Mouse (Mus musculus) midbrain, embryonic 12.5 days (tissue): ENCODE results near the gene Axdnd1. TPM values are rescaled to one million over a fixed set of nuclear protein-coding genes. Genes with fewer than 3 reads are reported as not detected.

ENCODE experiments used
- ATAC-seq: fragments of 200-750 bp; cut with Nextera tagmentation; 2 replicates; pipeline ENCODE4 v1.8.0; 2017; ENCODE audit warnings: low read depth, moderate TSS enrichment, moderate library complexity; ENCODE audit not compliant: low FRiP score
- H3K27ac ChIP-seq: fragments of 300-500 bp; sonication (generic); replicated peaks from 2 replicates; pipeline ENCODE4 v1.5.1; 2016; ENCODE audit warnings: mild to moderate bottlenecking
- H3K27me3 ChIP-seq: fragments of 300-500 bp; sonication (generic); 2 replicates; pipeline ENCODE4 v1.6.1; 2016; ENCODE audit warnings: mild to moderate bottlenecking
- H3K36me3 ChIP-seq: fragments of 300-500 bp; sonication (generic); 2 replicates; pipeline ENCODE4 v1.6.1; 2016
- H3K4me1 ChIP-seq: fragments of 300-500 bp; sonication (generic); 2 replicates; pipeline ENCODE4 v1.6.1; 2016
- H3K4me2 ChIP-seq: fragments of 300-500 bp; sonication (generic); replicated peaks from 2 replicates; pipeline ENCODE4 v1.6.1; 2016; ENCODE audit warnings: mild to moderate bottlenecking, moderate library complexity
- H3K4me3 ChIP-seq: fragments of 300-500 bp; sonication (generic); 2 replicates; pipeline ENCODE4 v1.5.1; 2016; ENCODE audit warnings: mild to moderate bottlenecking
- H3K9ac ChIP-seq: fragments of 300-500 bp; sonication (generic); replicated peaks from 2 replicates; pipeline ENCODE4 v1.6.1; 2016; ENCODE audit warnings: mild to moderate bottlenecking, moderate library complexity
- H3K9me3 ChIP-seq: fragments of 300-500 bp; sonication (generic); 2 replicates; pipeline ENCODE4 v1.6.1; 2016; ENCODE audit warnings: mild to moderate bottlenecking
- WGBS: fragments of 180-500 bp; shearing (Covaris S2); methylation state at CpG from one replicate; pipeline ENCODE4 v1.1.7; 2016; 5-methylcytosine and 5-hydroxymethylcytosine counted together
- polyA plus RNA-seq: library from polyadenylated mRNA; unstranded; fragments of >200 nt; fragmentation: Nextera tagmentation; extraction: Ambion mirVana; gene quantifications from 2 replicates; pipeline ENCODE4 v1.2.1, GENCODE M21; 2016

Gene Axdnd1
- polyA plus RNA-seq, 1 experiment from 2014 or later, result not detected

GRCm38 (mm10) chr1:156455005-156455758 is 34.2 kb upstream of the Axdnd1 start:
- ATAC-seq, result no peak

DNA sequence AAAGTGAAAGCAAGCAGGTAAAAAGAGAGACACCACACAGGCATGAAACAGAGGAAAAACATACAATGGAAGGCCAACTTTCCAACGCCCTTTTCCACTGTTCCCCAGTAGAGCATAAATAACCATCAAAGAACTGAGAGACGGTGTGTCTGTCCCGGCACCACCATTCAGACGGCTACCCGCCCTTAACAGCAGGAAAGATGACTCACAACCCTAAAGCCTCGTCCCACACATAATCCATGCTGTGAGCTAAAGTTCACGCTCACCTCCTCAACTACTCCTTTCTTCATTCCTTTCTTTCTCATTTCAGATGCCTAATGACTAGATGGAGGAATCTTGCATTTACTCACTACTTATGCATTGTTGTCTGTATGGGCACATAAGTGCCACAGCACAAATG is 33.4 kb upstream of the Axdnd1 start:
- H3K27ac ChIP-seq, result no peak overlapping the region
- no peak overlapping the region for H3K4me3 ChIP-seq
- peaks cover 2% of the 10 kb centered on the region; the same call in 1 of the 2 replicates for H3K4me1 ChIP-seq
- no peak overlapping the region for H3K4me2 ChIP-seq
- peaks cover 7% of the 10 kb centered on the region for H3K36me3 ChIP-seq
- no peaks in the 10 kb centered on the region for H3K27me3 ChIP-seq
- WGBS, result 71% methylated on average over 7 of the region's 7 CpGs
- ATAC-seq, result no peak
- H3K9me3 ChIP-seq, result no peaks in the 10 kb centered on the region
- no peak overlapping the region for H3K9ac ChIP-seq

More at GRCm38 (mm10) chr1:156455005-156455758, 34.2 kb upstream of the Axdnd1 start:
- H3K4me3 ChIP-seq, result no peak overlapping the region
- peaks cover 7% of the 10 kb centered on the region for H3K36me3 ChIP-seq
- no peaks in the 10 kb centered on the region for H3K27me3 ChIP-seq
- H3K4me1 ChIP-seq, result 0 out of 2 replicates have a peak, but pooled peaks cover 2% of the 10 kb centered on the region
- no peak overlapping the region for H3K4me2 ChIP-seq
- WGBS, result 92% methylated on average over 2 of the region's 2 CpGs
- H3K27ac ChIP-seq, result no peak overlapping the region
- H3K9me3 ChIP-seq, result no peaks in the 10 kb centered on the region
- no peak overlapping the region for H3K9ac ChIP-seq

DNA sequence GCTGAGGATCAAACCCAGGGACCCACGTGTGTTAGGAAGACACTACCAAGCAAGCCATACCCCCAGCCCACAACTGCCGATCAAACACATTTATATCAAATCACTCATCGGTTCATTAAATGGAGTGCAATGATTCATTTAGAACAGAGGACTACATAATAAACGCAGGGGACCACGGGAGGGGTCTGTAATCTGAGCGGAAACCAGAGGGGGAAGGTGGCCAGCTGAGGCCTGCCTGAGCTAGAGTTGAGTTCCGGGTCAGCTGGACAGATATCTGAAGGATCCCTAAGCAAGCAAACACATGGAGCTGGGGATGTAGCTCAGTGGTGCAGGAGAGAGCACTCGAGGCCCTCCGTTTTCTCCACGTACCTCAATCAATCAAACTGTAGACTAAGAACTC is 32.9 kb upstream of the Axdnd1 start:
- Histone ChIP-seq H3K9me3 (no peaks in the 10 kb centered on the region), H3K36me3 (peaks cover 7% of the 10 kb centered on the region), H3K4me2 (no peak overlapping the region), H3K4me3 (no peak overlapping the region), H3K27me3 (no peaks in the 10 kb centered on the region), H3K9ac (no peak overlapping the region), H3K27ac (no peak overlapping the region), H3K4me1 (peaks cover 2% of the 10 kb centered on the region; the same call in 1 of the 2 replicates)
- no peak for ATAC-seq
- WGBS, result 91% methylated on average over 10 of the region's 10 CpGs

- no peaks in the 10 kb centered on the region for H3K9me3 ChIP-seq
- no peaks in the 10 kb centered on the region for H3K27me3 ChIP-seq
- H3K4me1 ChIP-seq, result peaks cover 2% of the 10 kb centered on the region; the same call in 1 of the 2 replicates
- no peak overlapping the region for H3K4me3 ChIP-seq
- peaks cover 9% of the 10 kb centered on the region; the same call in 1 of the 2 replicates for H3K36me3 ChIP-seq
- no peak for ATAC-seq
- H3K27ac ChIP-seq, result no peak overlapping the region
- no peak overlapping the region for H3K4me2 ChIP-seq
- H3K9ac ChIP-seq, result no peak overlapping the region
- WGBS, result 41% methylated on average over 4 of the region's 4 CpGs
Observed at GRCm38 (mm10) chr1:156450478-156450877, 29.5 kb upstream of the Axdnd1 start.

DNA sequence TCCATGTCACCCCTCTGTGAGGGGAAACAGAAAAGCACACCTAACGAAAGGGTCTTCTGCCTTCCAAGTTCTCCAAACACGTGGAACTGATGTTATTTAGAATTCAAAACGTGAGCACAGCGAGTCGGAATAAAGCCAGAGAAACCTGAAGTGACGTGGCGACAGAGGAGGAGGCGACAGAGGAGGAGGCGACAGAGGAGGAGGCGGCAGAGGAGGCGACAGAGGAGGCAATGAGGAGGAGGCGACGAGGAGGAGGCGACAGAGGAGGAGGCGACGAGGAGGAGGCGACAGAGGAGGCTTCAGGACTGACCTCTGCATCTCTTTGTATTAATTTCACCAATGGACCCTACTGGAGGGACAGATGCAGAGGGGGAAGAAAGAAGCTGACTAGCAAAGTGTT is 28.7 kb upstream of the Axdnd1 start:
- no peak for ATAC-seq
- H3K27me3 ChIP-seq, result no peaks in the 10 kb centered on the region
- no peaks in the 10 kb centered on the region for H3K9me3 ChIP-seq
- H3K4me1 ChIP-seq, result peaks cover 2% of the 10 kb centered on the region; the same call in 1 of the 2 replicates
- H3K36me3 ChIP-seq, result 0 out of 2 replicates have a peak, but pooled peaks cover 5% of the 10 kb centered on the region
- WGBS, result 76% methylated on average over 17 of the region's 17 CpGs
- H3K4me3 ChIP-seq, result no peak overlapping the region
- H3K4me2 ChIP-seq, result no peak overlapping the region
- no peak overlapping the region for H3K27ac ChIP-seq
- no peak overlapping the region for H3K9ac ChIP-seq

GRCm38 (mm10) chr1:156449089-156449488 is 28.1 kb upstream of the Axdnd1 start:
- peaks cover 2% of the 10 kb centered on the region; the same call in 1 of the 2 replicates for H3K4me1 ChIP-seq
- no peak overlapping the region for H3K4me2 ChIP-seq
- H3K9me3 ChIP-seq, result no peaks in the 10 kb centered on the region
- 0 out of 2 replicates have a peak, but pooled peaks cover 5% of the 10 kb centered on the region for H3K36me3 ChIP-seq
- no peak overlapping the region for H3K9ac ChIP-seq
- 85% methylated on average over 7 of the region's 7 CpGs for WGBS
- no peaks in the 10 kb centered on the region for H3K27me3 ChIP-seq
- H3K27ac ChIP-seq, result no peak overlapping the region
- H3K4me3 ChIP-seq, result no peak overlapping the region
- no peak for ATAC-seq

- WGBS, result 95% methylated on average over 1 of the region's 1 CpGs
- ATAC-seq, result no peak
- H3K27me3 ChIP-seq, result no peaks in the 10 kb centered on the region
- H3K36me3 ChIP-seq, result peaks cover 26% of the 10 kb centered on the region; the same call in 1 of the 2 replicates
- no peak overlapping the region for H3K27ac ChIP-seq
- no peaks in the 10 kb centered on the region for H3K9me3 ChIP-seq
- no peaks in the 10 kb centered on the region; the same call in 1 of the 2 replicates for H3K4me1 ChIP-seq
- H3K9ac ChIP-seq, result no peak overlapping the region
- no peak overlapping the region for H3K4me2 ChIP-seq
- no peak overlapping the region for H3K4me3 ChIP-seq
Observed at GRCm38 (mm10) chr1:156445049-156445448, 24.1 kb upstream of the Axdnd1 start.

GRCm38 (mm10) chr1:156442776-156443175 is 21.8 kb upstream of the Axdnd1 start:
- no peak overlapping the region for H3K9ac ChIP-seq
- H3K36me3 ChIP-seq, result peaks cover 33% of the 10 kb centered on the region; the same call in 1 of the 2 replicates
- no peak for ATAC-seq
- no peaks in the 10 kb centered on the region for H3K27me3 ChIP-seq
- H3K27ac ChIP-seq, result no peak overlapping the region
- H3K9me3 ChIP-seq, result no peaks in the 10 kb centered on the region
- no peak overlapping the region for H3K4me2 ChIP-seq
- H3K4me3 ChIP-seq, result no peak overlapping the region
- no peaks in the 10 kb centered on the region for H3K4me1 ChIP-seq
- WGBS, result 90% methylated on average over 6 of the region's 6 CpGs

- no peak overlapping the region for H3K4me3 ChIP-seq
- no peak overlapping the region for H3K9ac ChIP-seq
- WGBS, result 92% methylated on average over 12 of the region's 12 CpGs
- H3K4me2 ChIP-seq, result no peak overlapping the region
- no peaks in the 10 kb centered on the region for H3K4me1 ChIP-seq
- H3K9me3 ChIP-seq, result no peaks in the 10 kb centered on the region
- H3K27ac ChIP-seq, result no peak overlapping the region
- peaks cover 39% of the 10 kb centered on the region for H3K36me3 ChIP-seq
- ATAC-seq, result no peak
- H3K27me3 ChIP-seq, result no peaks in the 10 kb centered on the region
Observed at GRCm38 (mm10) chr1:156442266-156442665, 21.3 kb upstream of the Axdnd1 start.

DNA sequence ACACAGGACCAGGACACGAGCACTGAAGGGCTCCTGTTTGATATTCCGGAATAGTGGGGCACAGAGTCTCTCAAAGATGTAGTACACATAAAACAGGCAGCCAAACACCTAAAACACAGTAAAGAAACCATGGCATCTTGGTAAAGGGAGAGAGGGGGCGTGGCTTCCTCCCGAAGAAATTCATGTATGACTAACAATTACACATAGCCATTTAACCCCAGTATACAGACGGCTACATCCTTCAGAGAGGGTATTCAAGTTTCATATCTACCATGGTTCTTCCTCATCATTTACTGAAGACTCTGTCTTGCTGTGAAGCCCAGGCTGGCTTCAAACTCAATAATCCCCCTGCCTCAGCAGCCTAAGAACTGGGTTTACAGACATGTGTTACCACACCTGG is 16.8 kb upstream of the Axdnd1 start:
- Histone ChIP-seq H3K4me3 (no peak overlapping the region), H3K36me3 (peaks cover 57% of the 10 kb centered on the region), H3K27me3 (no peaks in the 10 kb centered on the region), H3K9ac (no peak overlapping the region), H3K4me2 (no peak overlapping the region), H3K4me1 (no peaks in the 10 kb centered on the region), H3K27ac (no peak overlapping the region), H3K9me3 (no peaks in the 10 kb centered on the region)
- no peak for ATAC-seq
- WGBS, result 95% methylated on average over 5 of the region's 5 CpGs

GRCm38 (mm10) chr1:156437016-156437708 is 16.2 kb upstream of the Axdnd1 start:
- H3K36me3 ChIP-seq, result peaks cover 60% of the 10 kb centered on the region
- no peak overlapping the region for H3K9ac ChIP-seq
- H3K4me3 ChIP-seq, result no peak overlapping the region
- H3K27me3 ChIP-seq, result no peaks in the 10 kb centered on the region
- no peak for ATAC-seq
- H3K27ac ChIP-seq, result no peak overlapping the region
- H3K9me3 ChIP-seq, result no peaks in the 10 kb centered on the region
- no peaks in the 10 kb centered on the region for H3K4me1 ChIP-seq
- H3K4me2 ChIP-seq, result no peak overlapping the region
- WGBS, result 95% methylated on average over 8 of the region's 8 CpGs

- Histone ChIP-seq H3K4me1 (no peaks in the 10 kb centered on the region), H3K9me3 (no peaks in the 10 kb centered on the region), H3K36me3 (peaks cover 51% of the 10 kb centered on the region), H3K4me2 (no peak overlapping the region), H3K27ac (no peak overlapping the region), H3K27me3 (no peaks in the 10 kb centered on the region), H3K4me3 (no peak overlapping the region), H3K9ac (no peak overlapping the region)
- ATAC-seq, result no peak
- 94% methylated on average over 3 of the region's 3 CpGs for WGBS
Observed at GRCm38 (mm10) chr1:156433497-156433896, 12.5 kb upstream of the Axdnd1 start.
